20 mouse cellular contexts compared by ENCODE assay signal in the genomic region with DNA sequence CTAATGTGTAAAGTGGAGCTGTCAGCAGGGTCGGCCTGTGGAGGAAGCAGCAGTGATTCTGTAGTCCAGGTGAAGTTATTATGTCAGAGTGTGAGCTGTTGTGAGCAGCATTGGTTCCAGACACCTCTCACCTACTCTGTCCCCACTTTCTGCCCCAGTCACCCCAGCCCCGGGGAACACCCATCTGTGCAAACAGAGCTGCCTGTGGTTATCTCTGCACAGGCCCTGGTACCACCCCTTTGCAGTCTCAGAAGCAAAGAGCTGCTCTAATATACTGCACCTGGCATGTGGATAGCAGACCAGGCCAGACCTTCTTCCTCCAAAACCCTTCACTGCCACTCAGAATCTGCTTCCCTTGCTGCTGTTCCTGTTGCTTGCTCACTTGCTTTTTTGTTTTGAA. TPM values are rescaled to one million over a fixed set of nuclear protein-coding genes. Genes with fewer than 3 reads are reported as not detected.
A peak's percentile ranks its signal among the peaks of the same experiment; 100 is the strongest.
DNase-seq lines count a peak whose midpoint lies in the region; ATAC-seq lines count a peak whose summit lies in the region.
"Had no signal": no experiment of that assay in that cellular context is flagged by ENCODE, and none has a peak within 500 bp of the region (broad histone marks: within the 10 kb centered on the region; RNA-seq: fewer than 3 reads in every experiment).

No protein-coding gene starts in this region.

- H3K27ac ChIP-seq in heart, embryonic 12.5 days (ENCODE audit: poor library complexity, severe bottlenecking) = no peak overlapping the region
- H3K27ac ChIP-seq in heart, embryonic 11.5 days (ENCODE audit: low read depth, low read length) = no peak overlapping the region
- H3K27ac ChIP-seq in intestine, embryonic 15.5 days = no peak overlapping the region
- H3K27ac ChIP-seq: forebrain, embryonic 10.5 days; hindbrain, embryonic 10.5 days had no signal

- no peak overlapping the region for H3K9ac ChIP-seq in heart, embryonic 12.5 days
- no peak overlapping the region for H3K9ac ChIP-seq in heart, embryonic 11.5 days (ENCODE audit: low read depth, low read length)
- H3K9ac ChIP-seq in intestine, embryonic 15.5 days = no peak overlapping the region

- peak; percentile 3 for DNase-seq in A20 (ENCODE audit: low read depth, low spot score)
- no peak for DNase-seq in adrenal gland, postnatal 25 days
- DNase-seq in right cerebral cortex, postnatal 10 days (ENCODE audit: low spot score in 2 of 2) = no peak
- DNase-seq in thymus, postnatal 10 days (ENCODE audit: low spot score in 2 of 2) = no peak
- DNase-seq: adrenal gland, postnatal 36 days; cerebellum, adult 2 months; gastrocnemius, postnatal 10 days; kidney, adult 8-10 months; layer of hippocampus, postnatal 36 days; right cerebral cortex, postnatal 25 days; thymus, adult 18-20 months had no signal

- peaks cover 74% of the 10 kb centered on the region for H3K27me3 ChIP-seq in heart, embryonic 12.5 days (replicated peaks)
- H3K27me3 ChIP-seq in heart, embryonic 11.5 days (ENCODE audit: control insufficient read depth, insufficient read depth, low read length) = peaks cover 34% of the 10 kb centered on the region
- no peaks in the 10 kb centered on the region for H3K27me3 ChIP-seq in intestine, embryonic 15.5 days (replicated peaks)

- peak; percentile 64; the same call in 1 of the 2 replicates for ATAC-seq in heart, embryonic 12.5 days (ENCODE audit: insufficient number of reproducible peaks, low FRiP score)
- ATAC-seq in heart, embryonic 11.5 days (replicated peaks; ENCODE audit: insufficient number of reproducible peaks, low FRiP score, low TSS enrichment) = no peak
- ATAC-seq in intestine, embryonic 15.5 days = peak; percentile 79; the same call in 1 of the 2 replicates
- ATAC-seq in megakaryocyte progenitor cell, adult 5-6 weeks (replicated peaks; ENCODE audit: poor library complexity) = peak; percentile 85

- no peak overlapping the region for H3K4me3 ChIP-seq in heart, embryonic 12.5 days
- H3K4me3 ChIP-seq in heart, embryonic 11.5 days (ENCODE audit: low read depth, low read length) = no peak overlapping the region
- H3K4me3 ChIP-seq in intestine, embryonic 15.5 days (replicated peaks) = no peak overlapping the region
- H3K4me3 ChIP-seq: forebrain, embryonic 10.5 days; hindbrain, embryonic 10.5 days; megakaryocyte, embryonic 14.5 days; myocyte had no signal

- peaks cover 9% of the 10 kb centered on the region for H3K4me1 ChIP-seq in heart, embryonic 12.5 days (replicated peaks)
- H3K4me1 ChIP-seq in heart, embryonic 11.5 days (ENCODE audit: control insufficient read depth, insufficient read depth, low read length) = 0 out of 2 replicates have a peak, but pooled peaks cover 2% of the 10 kb centered on the region
- peaks cover 15% of the 10 kb centered on the region for H3K4me1 ChIP-seq in intestine, embryonic 15.5 days (replicated peaks)

- WGBS in heart, embryonic 12.5 days = 64% methylated on average over 2 of the region's 2 CpGs
- WGBS in heart, embryonic 11.5 days (ENCODE audit: insufficient replicate concordance) = 47% methylated on average over 2 of the region's 2 CpGs
- 42% methylated on average over 2 of the region's 2 CpGs for WGBS in intestine, embryonic 15.5 days

- no peaks in the 10 kb centered on the region for H3K9me3 ChIP-seq in heart, embryonic 12.5 days (replicated peaks)
- H3K9me3 ChIP-seq in heart, embryonic 11.5 days (replicated peaks; ENCODE audit: control insufficient read depth, low read length) = no peaks in the 10 kb centered on the region
- H3K9me3 ChIP-seq in intestine, embryonic 15.5 days = no peaks in the 10 kb centered on the region
- H3K9me3 ChIP-seq: forebrain, embryonic 10.5 days; hindbrain, embryonic 10.5 days; megakaryocyte, embryonic 14.5 days had no signal

- H3K4me2 ChIP-seq in heart, embryonic 12.5 days = no peak overlapping the region
- no peak overlapping the region for H3K4me2 ChIP-seq in heart, embryonic 11.5 days
- H3K4me2 ChIP-seq in intestine, embryonic 15.5 days (replicated peaks) = no peak overlapping the region

- no peaks in the 10 kb centered on the region for H3K36me3 ChIP-seq in heart, embryonic 12.5 days
- H3K36me3 ChIP-seq in heart, embryonic 11.5 days (ENCODE audit: control insufficient read depth, insufficient read depth, low read length) = no peaks in the 10 kb centered on the region
- no peaks in the 10 kb centered on the region for H3K36me3 ChIP-seq in intestine, embryonic 15.5 days
- H3K36me3 ChIP-seq: forebrain, embryonic 10.5 days; hindbrain, embryonic 10.5 days had no signal

RNA-seq across cellular contexts. Expression of a gene that starts 42.1 kb away (rescaled TPM):
- polyA plus RNA-seq in heart, embryonic 12.5 days (2016; fragmentation: Nextera tagmentation; extraction: Ambion mirVana) = 3.2 TPM in 2 replicates
- polyA plus RNA-seq in heart, embryonic 11.5 days (2014; fragmentation: Nextera tagmentation; extraction: Ambion mirVana) = 3.6 and 4.4 TPM in 2 replicates
- polyA plus RNA-seq in intestine, embryonic 15.5 days (2015; fragmentation: Nextera tagmentation; extraction: Ambion mirVana) = 4.9 and 5.6 TPM in 2 replicates
- total RNA-seq in megakaryocyte progenitor cell, adult 5-6 weeks (2015) = 0.10 TPM in 1 of 2 replicates, not detected in the other
- total RNA-seq in megakaryocyte progenitor cell, adult 5-6 weeks (2017) = not detected in 2 replicates
- total RNA-seq in adrenal gland, postnatal 25 days (2021) = 25.6 and 27.5 TPM in 2 replicates

RNA-seq across cellular contexts. Expression of a gene that starts 59.9 kb away (rescaled TPM):
- not detected in 2 replicates for polyA plus RNA-seq in heart, embryonic 12.5 days (2016; fragmentation: Nextera tagmentation; extraction: Ambion mirVana)
- polyA plus RNA-seq in heart, embryonic 11.5 days (2014; fragmentation: Nextera tagmentation; extraction: Ambion mirVana) = not detected in 2 replicates
- polyA plus RNA-seq in intestine, embryonic 15.5 days (2015; fragmentation: Nextera tagmentation; extraction: Ambion mirVana) = not detected in 2 replicates
- total RNA-seq in megakaryocyte progenitor cell, adult 5-6 weeks (2015) = not detected in 2 replicates
- not detected in 2 replicates for total RNA-seq in megakaryocyte progenitor cell, adult 5-6 weeks (2017)
- total RNA-seq in adrenal gland, postnatal 25 days (2021) = not detected in 2 replicates
- total RNA-seq: adrenal gland, postnatal 36 days; gastrocnemius, postnatal 10 days; layer of hippocampus, postnatal 36 days had no signal
- polyA plus RNA-seq: cerebellum, adult 2 months; forebrain, embryonic 10.5 days; hindbrain, embryonic 10.5 days; limb, embryonic 11.5 days; myocyte had no signal
